Mouse (Mus musculus): ENCODE measurements around the gene Kctd8. TPM values are rescaled to one million over a fixed set of nuclear protein-coding genes. Genes with fewer than 3 reads are reported as not detected.

Gene Kctd8
- polyA plus RNA-seq, 1 experiment from 2014 or later: 2.6 TPM

- Histone ChIP-seq H3K4me3 (ENCODE audit: low read depth, low read length) (no peak overlapping the region), H3K27me3 (ENCODE audit: control insufficient read depth, insufficient read depth, low read length) (no peaks in the 10 kb centered on the region), H3K4me2 (ENCODE audit: low read depth) (no peak overlapping the region), H3K9ac (ENCODE audit: low read length) (no peak overlapping the region), H3K27ac (ENCODE audit: low read depth, low read length) (no peak overlapping the region), H3K9me3 (ENCODE audit: control insufficient read depth, low read length) (no peaks in the 10 kb centered on the region), H3K4me1 (ENCODE audit: control insufficient read depth, insufficient read depth, low read length) (no peaks in the 10 kb centered on the region), H3K36me3 (ENCODE audit: control insufficient read depth, insufficient read depth, low read length) (no peaks in the 10 kb centered on the region)
- DNase-seq (ENCODE audit: low spot score) (no peak), ATAC-seq (ENCODE audit: insufficient read depth, low FRiP score, low TSS enrichment) (no peak)
Measured at GRCm38 (mm10) chr5:69088912-69089311, 252.6 kb downstream of the Kctd8 start.

Small RNA genes within 50 kb of the gene (microRNA-seq; reads per million reads assigned to microRNA genes)
- not detected for gene Gm24368

Other genes with a start within 250 kb of the Kctd8 start
- gene Yipf7, start 201.0 kb upstream of the Kctd8 start, polyA plus RNA-seq (2014; fragmentation: Nextera tagmentation; extraction: Ambion mirVana): not detected in 2 replicates
- 39.7 and 41.2 TPM in 2 replicates for gene Guf1, start 215.2 kb upstream of the Kctd8 start, polyA plus RNA-seq (2014; fragmentation: Nextera tagmentation; extraction: Ambion mirVana)

Measured in neural tube, embryonic 11.5 days (tissue).